ENCODE assay signal across 8 mouse cellular contexts in genomic region chr14:14012383-14013251, GRCm38 (mm10). TPM values are rescaled to one million over a fixed set of nuclear protein-coding genes. Genes with fewer than 3 reads are reported as not detected.
DNase-seq lines count a peak whose midpoint lies in the region; ATAC-seq and TF ChIP-seq lines count a peak whose summit lies in the region.

No protein-coding gene starts in this region.

- H3K9ac ChIP-seq in lung, embryonic 15.5 days, result peak overlapping the region; percentile 93

- TF ChIP-seq POLR2A in olfactory bulb, adult 2 months (IDR thresholded peaks at IDR 0.05; ENCODE audit: insufficient read depth, low read depth, low read length), result peak; percentile 38

- H3K9me3 ChIP-seq in lung, embryonic 15.5 days, result no peaks in the 10 kb centered on the region

- 0 out of 2 replicates have a peak, but pooled peaks cover 2% of the 10 kb centered on the region for H3K36me3 ChIP-seq in lung, embryonic 15.5 days

- peak overlapping the region; percentile 99 for H3K27ac ChIP-seq in lung, embryonic 15.5 days
- H3K27ac ChIP-seq in olfactory bulb, adult 2 months (ENCODE audit: insufficient read depth, low read depth, low read length), result peak overlapping the region; percentile 62

- 3% methylated on average over 90 of the region's 116 CpGs for WGBS in lung, embryonic 15.5 days
- 2% methylated on average over 115 of the region's 116 CpGs for WGBS in olfactory bulb, adult 2 months

- TF ChIP-seq CTCF in olfactory bulb, adult 2 months (IDR thresholded peaks at IDR 0.05; ENCODE audit: insufficient read depth, low read depth, low read length), result no peak

- H3K4me3 ChIP-seq in lung, embryonic 15.5 days, result peak overlapping the region; percentile 79
- peak overlapping the region; percentile 99 for H3K4me3 ChIP-seq in olfactory bulb, adult 2 months (ENCODE audit: insufficient read depth, low read depth, low read length)

- ATAC-seq in hematopoietic stem cell, adult 5-6 weeks (replicated peaks in 1 of 2; ENCODE audit: insufficient read depth in 1 of 2, low FRiP score in 2 of 2, low TSS enrichment in 1 of 2, low read depth in 1 of 2, poor library complexity in 2 of 2, severe bottlenecking in 2 of 2), result peak; percentile 87 to 93
- ATAC-seq in lung, embryonic 15.5 days (ENCODE audit: borderline replicate concordance, extremely low read depth, low FRiP score, low TSS enrichment), result peak; percentile 94

- H3K4me1 ChIP-seq in lung, embryonic 15.5 days, result peaks cover 14% of the 10 kb centered on the region; the same call in 1 of the 2 replicates
- peaks cover 6% of the 10 kb centered on the region for H3K4me1 ChIP-seq in olfactory bulb, adult 2 months (ENCODE audit: control insufficient read depth, insufficient read depth, low read length)

- DNase-seq in MN1 (ENCODE audit: low spot score), result peak; percentile 79
- peak; percentile 81 for DNase-seq in cerebellum, adult 8-10 months
- DNase-seq in forelimb bud, embryonic 11.5 days (ENCODE audit: low read depth, low spot score), result peak; percentile 77
- DNase-seq in layer of hippocampus, adult 9-10 months (ENCODE audit: low spot score), result peak; percentile 49
- peak; percentile 80 to 84 for DNase-seq in thymus, adult 18-20 months

- no peaks in the 10 kb centered on the region for H3K27me3 ChIP-seq in lung, embryonic 15.5 days

- peak overlapping the region; percentile 82 for H3K4me2 ChIP-seq in lung, embryonic 15.5 days

RNA-seq across cellular contexts. Expression of gene Thoc7, which starts 51.0 kb away (rescaled TPM):
- 216 and 342 TPM in 2 replicates for total RNA-seq in hematopoietic stem cell, adult 5-6 weeks (2017)
- polyA plus RNA-seq in lung, embryonic 15.5 days (2015; fragmentation: Nextera tagmentation; extraction: Ambion mirVana), result 168 and 189 TPM in 2 replicates
- 449 TPM in 1 of 2 replicates, not detected in the other for polyA plus RNA-seq in olfactory bulb, adult 2 months (2012; ENCODE audit: insufficient read depth, insufficient read length, low replicate concordance, missing spikeins)

RNA-seq across cellular contexts. Expression of gene Atxn7, which starts 51.4 kb away (rescaled TPM):
- 25.4 and 33.5 TPM in 2 replicates for total RNA-seq in hematopoietic stem cell, adult 5-6 weeks (2017)
- 3.4 and 4.9 TPM in 2 replicates for polyA plus RNA-seq in lung, embryonic 15.5 days (2015; fragmentation: Nextera tagmentation; extraction: Ambion mirVana)
- not detected in 2 replicates for polyA plus RNA-seq in olfactory bulb, adult 2 months (2012; ENCODE audit: insufficient read depth, insufficient read length, low replicate concordance, missing spikeins)

Comparison
In these comparisons a context has a peak if more than half of its experiments do, and no peak if none do; other contexts are left out.
1. Peak in every context shown above with its lines: DNase-seq, ATAC-seq, H3K4me3 ChIP-seq and H3K27ac ChIP-seq.